Mouse (Mus musculus): Measurements from ENCODE around the gene Mucl3. TPM values are rescaled to one million over a fixed set of nuclear protein-coding genes. Genes with fewer than 3 reads are reported as not detected.
A peak's percentile ranks its signal among the peaks of the same experiment; 100 is the strongest.

Gene Mucl3
- polyA plus RNA-seq, 1 experiment: 1.3 TPM

GRCm38 (mm10) chr17:35593786-35594185, 49.7 kb downstream of the Mucl3 start:
- Histone ChIP-seq H3K27me3 (ENCODE audit: control insufficient read depth, insufficient read depth, low read length, poor library complexity, severe bottlenecking) (no peaks in the 10 kb centered on the region), H3K27ac (ENCODE audit: insufficient read depth, low read length) (peak overlapping the region; percentile 87), H3K4me3 (ENCODE audit: low read depth, low read length) (no peak overlapping the region), H3K4me1 (ENCODE audit: control insufficient read depth, insufficient read depth, low read length) (peaks cover 7% of the 10 kb centered on the region), H3K9me3 (replicated peaks; ENCODE audit: control insufficient read depth, insufficient read depth, low read length, poor library complexity, severe bottlenecking) (no peaks in the 10 kb centered on the region; the same call in 1 of the 2 replicates), H3K9ac (ENCODE audit: low read depth, poor library complexity, severe bottlenecking) (no peak overlapping the region; the same call in 1 of the 2 replicates), H3K36me3 (ENCODE audit: control insufficient read depth, insufficient read depth, low read length, poor library complexity, severe bottlenecking) (no peaks in the 10 kb centered on the region)
- TF ChIP-seq POLR2A (IDR thresholded peaks at IDR 0.05; ENCODE audit: insufficient read depth, low read length) (no peak), CTCF (IDR thresholded peaks at IDR 0.05; ENCODE audit: low read depth, low read length) (no peak), EP300 (IDR thresholded peaks at IDR 0.05; ENCODE audit: insufficient read depth, low read depth, low read length) (no peak)

GRCm38 (mm10) chr17:35592131-35592530, 51.4 kb downstream of the Mucl3 start:
- H3K36me3 ChIP-seq (ENCODE audit: control insufficient read depth, insufficient read depth, low read length, poor library complexity, severe bottlenecking): no peaks in the 10 kb centered on the region
- H3K4me1 ChIP-seq (ENCODE audit: control insufficient read depth, insufficient read depth, low read length): peaks cover 7% of the 10 kb centered on the region
- peak overlapping the region; percentile 31; the same call in 1 of the 2 replicates for H3K27ac ChIP-seq (ENCODE audit: insufficient read depth, low read length)
- H3K27me3 ChIP-seq (ENCODE audit: control insufficient read depth, insufficient read depth, low read length, poor library complexity, severe bottlenecking): no peaks in the 10 kb centered on the region
- no peaks in the 10 kb centered on the region; the same call in 1 of the 2 replicates for H3K9me3 ChIP-seq (replicated peaks; ENCODE audit: control insufficient read depth, insufficient read depth, low read length, poor library complexity, severe bottlenecking)
- H3K4me3 ChIP-seq (ENCODE audit: low read depth, low read length): peak overlapping the region; percentile 13; the same call in 1 of the 2 replicates
- TF ChIP-seq CTCF (IDR thresholded peaks at IDR 0.05; ENCODE audit: low read depth, low read length) (no peak), POLR2A (IDR thresholded peaks at IDR 0.05; ENCODE audit: insufficient read depth, low read length) (no peak), EP300 (IDR thresholded peaks at IDR 0.05; ENCODE audit: insufficient read depth, low read depth, low read length) (no peak)
- H3K9ac ChIP-seq (ENCODE audit: low read depth, poor library complexity, severe bottlenecking): peak overlapping the region; percentile 2; the same call in 1 of the 2 replicates

- no peaks in the 10 kb centered on the region for H3K27me3 ChIP-seq (ENCODE audit: control insufficient read depth, insufficient read depth, low read length, poor library complexity, severe bottlenecking)
- H3K27ac ChIP-seq (ENCODE audit: insufficient read depth, low read length): peak overlapping the region; percentile 19; the same call in 1 of the 2 replicates
- TF ChIP-seq CTCF (IDR thresholded peaks at IDR 0.05; ENCODE audit: low read depth, low read length): no peak
- no peak for TF ChIP-seq POLR2A (IDR thresholded peaks at IDR 0.05; ENCODE audit: insufficient read depth, low read length)
- no peak for TF ChIP-seq EP300 (IDR thresholded peaks at IDR 0.05; ENCODE audit: insufficient read depth, low read depth, low read length)
- peaks cover 7% of the 10 kb centered on the region for H3K4me1 ChIP-seq (ENCODE audit: control insufficient read depth, insufficient read depth, low read length)
- peak overlapping the region; percentile 13; the same call in 1 of the 2 replicates for H3K4me3 ChIP-seq (ENCODE audit: low read depth, low read length)
- H3K9me3 ChIP-seq (replicated peaks; ENCODE audit: control insufficient read depth, insufficient read depth, low read length, poor library complexity, severe bottlenecking): no peaks in the 10 kb centered on the region; the same call in 1 of the 2 replicates
- no peaks in the 10 kb centered on the region for H3K36me3 ChIP-seq (ENCODE audit: control insufficient read depth, insufficient read depth, low read length, poor library complexity, severe bottlenecking)
- peak overlapping the region; percentile 2; the same call in 1 of the 2 replicates for H3K9ac ChIP-seq (ENCODE audit: low read depth, poor library complexity, severe bottlenecking)
These were observed 51.8 kb downstream of the Mucl3 start for GRCm38 (mm10) chr17:35591731-35592130.

- Histone ChIP-seq H3K4me3 (ENCODE audit: low read depth, low read length) (no peak overlapping the region), H3K4me1 (ENCODE audit: control insufficient read depth, insufficient read depth, low read length) (peaks cover 7% of the 10 kb centered on the region), H3K27me3 (ENCODE audit: control insufficient read depth, insufficient read depth, low read length, poor library complexity, severe bottlenecking) (no peaks in the 10 kb centered on the region), H3K36me3 (ENCODE audit: control insufficient read depth, insufficient read depth, low read length, poor library complexity, severe bottlenecking) (no peaks in the 10 kb centered on the region), H3K27ac (ENCODE audit: insufficient read depth, low read length) (no peak overlapping the region), H3K9me3 (replicated peaks; ENCODE audit: control insufficient read depth, insufficient read depth, low read length, poor library complexity, severe bottlenecking) (no peaks in the 10 kb centered on the region), H3K9ac (ENCODE audit: low read depth, poor library complexity, severe bottlenecking) (no peak overlapping the region)
- no peak for TF ChIP-seq EP300 (IDR thresholded peaks at IDR 0.05; ENCODE audit: insufficient read depth, low read depth, low read length)
- TF ChIP-seq POLR2A (IDR thresholded peaks at IDR 0.05; ENCODE audit: insufficient read depth, low read length): no peak
- no peak for TF ChIP-seq CTCF (IDR thresholded peaks at IDR 0.05; ENCODE audit: low read depth, low read length)
These were observed 52.3 kb downstream of the Mucl3 start for GRCm38 (mm10) chr17:35591219-35591578.

GRCm38 (mm10) chr17:35590410-35591218, 52.9 kb downstream of the Mucl3 start:
- H3K4me3 ChIP-seq (ENCODE audit: low read depth, low read length): no peak overlapping the region
- peak; percentile 74 for TF ChIP-seq CTCF (IDR thresholded peaks at IDR 0.05; ENCODE audit: low read depth, low read length)
- TF ChIP-seq EP300 (IDR thresholded peaks at IDR 0.05; ENCODE audit: insufficient read depth, low read depth, low read length): no peak
- H3K27me3 ChIP-seq (ENCODE audit: control insufficient read depth, insufficient read depth, low read length, poor library complexity, severe bottlenecking): no peaks in the 10 kb centered on the region
- H3K9ac ChIP-seq (ENCODE audit: low read depth, poor library complexity, severe bottlenecking): no peak overlapping the region
- no peaks in the 10 kb centered on the region for H3K9me3 ChIP-seq (replicated peaks; ENCODE audit: control insufficient read depth, insufficient read depth, low read length, poor library complexity, severe bottlenecking)
- H3K4me1 ChIP-seq (ENCODE audit: control insufficient read depth, insufficient read depth, low read length): peaks cover 5% of the 10 kb centered on the region
- H3K36me3 ChIP-seq (ENCODE audit: control insufficient read depth, insufficient read depth, low read length, poor library complexity, severe bottlenecking): no peaks in the 10 kb centered on the region
- H3K27ac ChIP-seq (ENCODE audit: insufficient read depth, low read length): peak overlapping the region; percentile 1; the same call in 1 of the 2 replicates

- peaks cover 5% of the 10 kb centered on the region for H3K4me1 ChIP-seq (ENCODE audit: control insufficient read depth, insufficient read depth, low read length)
- no peak for TF ChIP-seq EP300 (IDR thresholded peaks at IDR 0.05; ENCODE audit: insufficient read depth, low read depth, low read length)
- no peak for TF ChIP-seq POLR2A (IDR thresholded peaks at IDR 0.05; ENCODE audit: insufficient read depth, low read length)
- no peak for TF ChIP-seq CTCF (IDR thresholded peaks at IDR 0.05; ENCODE audit: low read depth, low read length)
- peak overlapping the region; percentile 55 for H3K27ac ChIP-seq (ENCODE audit: insufficient read depth, low read length)
- H3K36me3 ChIP-seq (ENCODE audit: control insufficient read depth, insufficient read depth, low read length, poor library complexity, severe bottlenecking): no peaks in the 10 kb centered on the region
- H3K9ac ChIP-seq (ENCODE audit: low read depth, poor library complexity, severe bottlenecking): no peak overlapping the region
- no peaks in the 10 kb centered on the region for H3K27me3 ChIP-seq (ENCODE audit: control insufficient read depth, insufficient read depth, low read length, poor library complexity, severe bottlenecking)
- H3K9me3 ChIP-seq (replicated peaks; ENCODE audit: control insufficient read depth, insufficient read depth, low read length, poor library complexity, severe bottlenecking): no peaks in the 10 kb centered on the region
- H3K4me3 ChIP-seq (ENCODE audit: low read depth, low read length): no peak overlapping the region
These were observed 55.1 kb downstream of the Mucl3 start for GRCm38 (mm10) chr17:35588387-35588786.

Data from ES-Bruce4 (cell line).